Mouse (Mus musculus): ENCODE results near the gene Pou1f1.

The Pou1f1 gene

GRCm38 (mm10) chr16:65564951-65565350, 44.6 kb downstream of the Pou1f1 start:
- no peak for DNase-seq (ENCODE audit: low spot score)

GRCm38 (mm10) chr16:65568853-65569252, 48.5 kb downstream of the Pou1f1 start:
- DNase-seq (ENCODE audit: low spot score), result no peak

- no peak for DNase-seq (ENCODE audit: low spot score)
Measured at GRCm38 (mm10) chr16:65577298-65578029, 57.2 kb downstream of the Pou1f1 start.

Data from urinary bladder, postnatal 25 days (tissue).